29 mouse cellular contexts compared by ENCODE assay signal in the genomic region with DNA sequence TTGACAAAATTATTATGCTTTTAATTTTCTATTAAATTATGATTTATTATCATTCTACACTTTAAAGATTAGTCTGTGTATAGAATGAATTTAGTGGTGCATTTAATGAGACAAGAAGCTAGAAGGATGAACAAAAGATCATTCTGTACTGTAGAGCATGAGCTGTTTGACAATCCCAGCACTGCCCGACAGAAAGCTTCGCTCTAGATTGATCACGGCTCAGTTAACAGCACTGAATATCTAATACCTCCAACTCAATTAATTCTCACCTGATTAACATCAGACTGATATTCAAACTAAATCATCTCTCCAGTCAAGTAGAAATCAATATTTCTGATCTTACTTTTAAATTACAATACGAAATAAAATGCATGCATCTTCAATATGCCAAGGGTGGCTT. TPM values are rescaled to one million over a fixed set of nuclear protein-coding genes. Genes with fewer than 3 reads are reported as not detected.
DNase-seq lines count a peak whose midpoint lies in the region; ATAC-seq and TF ChIP-seq lines count a peak whose summit lies in the region.
"Had no signal": no experiment of that assay in that cellular context is flagged by ENCODE, and none has a peak within 500 bp of the region (broad histone marks: within the 10 kb centered on the region; RNA-seq: fewer than 3 reads in every experiment).

No protein-coding gene starts in this region.

- no peak overlapping the region for H3K9ac ChIP-seq in forebrain, embryonic 15.5 days (replicated peaks)
- H3K9ac ChIP-seq in midbrain, embryonic 13.5 days (replicated peaks): no peak overlapping the region
- no peak overlapping the region for H3K9ac ChIP-seq in midbrain, embryonic 16.5 days (ENCODE audit: low read depth, low read length)
- H3K9ac ChIP-seq in intestine, embryonic 16.5 days (ENCODE audit: low read depth, low read length): no peak overlapping the region
- H3K9ac ChIP-seq: embryonic facial prominence, embryonic 13.5 days; forebrain, embryonic 13.5 days; heart, embryonic 13.5 days; hindbrain, embryonic 13.5 days; intestine, embryonic 15.5 days had no signal

- no peak for TF ChIP-seq POLR2A in brain, embryonic 14.5 days (IDR thresholded peaks at IDR 0.05; ENCODE audit: borderline replicate concordance, extremely low read depth, insufficient read depth, insufficient read length, poor library complexity, severe bottlenecking)

- H3K36me3 ChIP-seq in forebrain, embryonic 15.5 days: no peaks in the 10 kb centered on the region
- no peaks in the 10 kb centered on the region for H3K36me3 ChIP-seq in forebrain, embryonic 10.5 days (replicated peaks)
- no peaks in the 10 kb centered on the region for H3K36me3 ChIP-seq in midbrain, embryonic 13.5 days
- H3K36me3 ChIP-seq in midbrain, embryonic 16.5 days (ENCODE audit: control insufficient read depth, insufficient read depth, low read length): no peaks in the 10 kb centered on the region
- H3K36me3 ChIP-seq in intestine, embryonic 16.5 days (ENCODE audit: control insufficient read depth, insufficient read depth, low read length): no peaks in the 10 kb centered on the region
- H3K36me3 ChIP-seq: embryonic facial prominence, embryonic 10.5 days; embryonic facial prominence, embryonic 13.5 days; heart, embryonic 13.5 days; hindbrain, embryonic 13.5 days; intestine, embryonic 15.5 days had no signal

- no peak overlapping the region for H3K4me3 ChIP-seq in forebrain, embryonic 15.5 days
- no peak overlapping the region for H3K4me3 ChIP-seq in forebrain, embryonic 10.5 days
- H3K4me3 ChIP-seq in midbrain, embryonic 13.5 days (replicated peaks): no peak overlapping the region
- no peak overlapping the region for H3K4me3 ChIP-seq in midbrain, embryonic 16.5 days (ENCODE audit: low read depth, low read length)
- H3K4me3 ChIP-seq in intestine, embryonic 16.5 days (ENCODE audit: low read length): no peak overlapping the region
- H3K4me3 ChIP-seq: embryonic facial prominence, embryonic 10.5 days; embryonic facial prominence, embryonic 13.5 days; forebrain, embryonic 13.5 days; gastrocnemius, adult 2 months; heart, embryonic 13.5 days; hindbrain, embryonic 13.5 days; intestine, embryonic 15.5 days had no signal

- H3K9me3 ChIP-seq in forebrain, embryonic 15.5 days: no peaks in the 10 kb centered on the region
- no peaks in the 10 kb centered on the region for H3K9me3 ChIP-seq in forebrain, embryonic 10.5 days
- H3K9me3 ChIP-seq in midbrain, embryonic 13.5 days: no peaks in the 10 kb centered on the region
- H3K9me3 ChIP-seq in midbrain, embryonic 16.5 days (replicated peaks; ENCODE audit: control insufficient read depth, low read length, poor library complexity, severe bottlenecking): no peaks in the 10 kb centered on the region
- no peaks in the 10 kb centered on the region for H3K9me3 ChIP-seq in intestine, embryonic 16.5 days (ENCODE audit: control insufficient read depth, low read length)
- H3K9me3 ChIP-seq: embryonic facial prominence, embryonic 10.5 days; embryonic facial prominence, embryonic 13.5 days; forebrain, embryonic 13.5 days; G1E; heart, embryonic 13.5 days; hindbrain, embryonic 13.5 days; intestine, embryonic 15.5 days had no signal

- no peak overlapping the region for H3K27ac ChIP-seq in forebrain, embryonic 15.5 days (replicated peaks)
- H3K27ac ChIP-seq in forebrain, embryonic 10.5 days: no peak overlapping the region
- no peak overlapping the region for H3K27ac ChIP-seq in midbrain, embryonic 13.5 days
- H3K27ac ChIP-seq in midbrain, embryonic 16.5 days (ENCODE audit: low read length): no peak overlapping the region
- H3K27ac ChIP-seq in intestine, embryonic 16.5 days (ENCODE audit: low read length): no peak overlapping the region
- H3K27ac ChIP-seq: embryonic facial prominence, embryonic 10.5 days; embryonic facial prominence, embryonic 13.5 days; forebrain, embryonic 13.5 days; gastrocnemius, adult 2 months; heart, embryonic 13.5 days; hindbrain, embryonic 13.5 days; intestine, embryonic 15.5 days had no signal

- no peak overlapping the region for H3K4me2 ChIP-seq in forebrain, embryonic 15.5 days (replicated peaks)
- H3K4me2 ChIP-seq in midbrain, embryonic 13.5 days (replicated peaks): no peak overlapping the region
- H3K4me2 ChIP-seq in midbrain, embryonic 16.5 days (ENCODE audit: low read length): no peak overlapping the region
- H3K4me2 ChIP-seq in intestine, embryonic 16.5 days (ENCODE audit: low read depth, low read length): no peak overlapping the region

- 0 out of 2 replicates have a peak, but pooled peaks have one; percentile 43 for ATAC-seq in forebrain, embryonic 15.5 days (replicated peaks)
- 0 out of 2 replicates have a peak, but pooled peaks have one; percentile 40 for ATAC-seq in midbrain, embryonic 13.5 days
- no peak for ATAC-seq in midbrain, embryonic 16.5 days
- no peak for ATAC-seq in intestine, embryonic 16.5 days
- ATAC-seq: forebrain, embryonic 13.5 days; hindbrain, embryonic 16.5 days; intestine, embryonic 15.5 days had no signal

- no peaks in the 10 kb centered on the region for H3K27me3 ChIP-seq in forebrain, embryonic 15.5 days
- no peaks in the 10 kb centered on the region for H3K27me3 ChIP-seq in forebrain, embryonic 10.5 days (ENCODE audit: poor library complexity, severe bottlenecking)
- no peaks in the 10 kb centered on the region for H3K27me3 ChIP-seq in midbrain, embryonic 13.5 days
- no peaks in the 10 kb centered on the region for H3K27me3 ChIP-seq in midbrain, embryonic 16.5 days (ENCODE audit: control insufficient read depth, insufficient read depth, low read depth, low read length)
- no peaks in the 10 kb centered on the region for H3K27me3 ChIP-seq in intestine, embryonic 16.5 days (replicated peaks; ENCODE audit: control insufficient read depth, insufficient read depth, low read length)
- H3K27me3 ChIP-seq: CH12.LX; embryonic facial prominence, embryonic 13.5 days; forebrain, embryonic 13.5 days; heart, embryonic 13.5 days; hindbrain, embryonic 13.5 days; intestine, embryonic 15.5 days had no signal

- no peak for DNase-seq in forebrain, embryonic 10.5 days (ENCODE audit: extremely low spot score, low spot score)
- peak; percentile 53 for DNase-seq in brain, embryonic 14.5 days (ENCODE audit: low read depth)
- no peak for DNase-seq in frontal cortex, adult 2 months (ENCODE audit: extremely low spot score in 1 of 2, low spot score in 1 of 2)
- DNase-seq: adrenal gland, adult 2 months; adrenal gland, postnatal 14 days; B cell, adult 2 months; cerebellum, adult 11-12 months; cerebellum, adult 8-10 months; cerebellum, postnatal 10 days; cerebellum, postnatal 36 days; embryo, embryonic 11 days; gastrocnemius, adult 2 months; gastrocnemius, postnatal 14 days; heart, adult 18-20 months; heart, postnatal 14 days; heart, postnatal 4 days had no signal

- WGBS in forebrain, embryonic 15.5 days: 38% methylated on average over 4 of the region's 4 CpGs
- WGBS in forebrain, embryonic 10.5 days: 81% methylated on average over 4 of the region's 4 CpGs
- 60% methylated on average over 4 of the region's 4 CpGs for WGBS in midbrain, embryonic 13.5 days
- 52% methylated on average over 4 of the region's 4 CpGs for WGBS in midbrain, embryonic 16.5 days
- WGBS in intestine, embryonic 16.5 days: 84% methylated on average over 4 of the region's 4 CpGs

- TF ChIP-seq CTCF in brain, embryonic 14.5 days (IDR thresholded peaks at IDR 0.05; ENCODE audit: borderline replicate concordance, extremely low read depth, insufficient read depth, insufficient read length): no peak

- H3K4me1 ChIP-seq in forebrain, embryonic 15.5 days: peaks cover 25% of the 10 kb centered on the region
- H3K4me1 ChIP-seq in forebrain, embryonic 10.5 days: peaks cover 9% of the 10 kb centered on the region
- peaks cover 10% of the 10 kb centered on the region; the same call in 1 of the 2 replicates for H3K4me1 ChIP-seq in midbrain, embryonic 13.5 days (replicated peaks)
- H3K4me1 ChIP-seq in midbrain, embryonic 16.5 days (ENCODE audit: control insufficient read depth, insufficient read depth, low read length): 0 out of 2 replicates have a peak, but pooled peaks cover 2% of the 10 kb centered on the region
- H3K4me1 ChIP-seq in intestine, embryonic 16.5 days (ENCODE audit: control insufficient read depth, insufficient read depth, low read length): no peaks in the 10 kb centered on the region

RNA-seq across cellular contexts. Expression of a gene that starts 43.5 kb away (rescaled TPM):
- polyA plus RNA-seq in forebrain, embryonic 15.5 days (2015; fragmentation: Nextera tagmentation; extraction: Ambion mirVana): 82.4 and 87.4 TPM in 2 replicates
- polyA plus RNA-seq in forebrain, embryonic 10.5 days (2016; fragmentation: Nextera tagmentation; extraction: Ambion mirVana): 54.2 and 58.6 TPM in 2 replicates
- polyA plus RNA-seq in midbrain, embryonic 13.5 days (2015; fragmentation: Nextera tagmentation; extraction: Ambion mirVana): 74.8 and 78.1 TPM in 2 replicates
- polyA plus RNA-seq in midbrain, embryonic 16.5 days (2015; fragmentation: Nextera tagmentation; extraction: Ambion mirVana): 72.7 and 75.2 TPM in 2 replicates
- polyA plus RNA-seq in brain, embryonic 14.5 days (2012; rRNA removed): 49.3 and 56.1 TPM in 2 replicates
- 51.2 and 54.4 TPM in 2 replicates for polyA plus RNA-seq in frontal cortex, adult 2 months (2012; rRNA removed)
- 68.3 and 71.3 TPM in 2 replicates for polyA plus RNA-seq in intestine, embryonic 16.5 days (2015; fragmentation: Nextera tagmentation; extraction: Ambion mirVana)

Comparison
In these comparisons a context has a peak if more than half of its experiments do, and no peak if none do; other contexts are left out.
1. ATAC-seq: peak in forebrain, embryonic 15.5 days (single experiment) and midbrain, embryonic 13.5 days (single experiment); none in midbrain, embryonic 16.5 days (single experiment) and intestine, embryonic 16.5 days (single experiment).